Mouse (Mus musculus): ENCODE data around the gene Adarb1. TPM values are rescaled to one million over a fixed set of nuclear protein-coding genes. Genes with fewer than 3 reads are reported as not detected.

Gene Adarb1
- total RNA-seq, 2 experiments from 2014 or later, result 16.9 to 22.0 TPM

- DNase-seq, result no peak
- intact Hi-C loops (cut with DNase I), result no loop called here
Measured at GRCm38 (mm10) chr10:77244777-77245176, 173.3 kb downstream of the Adarb1 start.

GRCm38 (mm10) chr10:77243572-77244161 is 174.4 kb downstream of the Adarb1 start:
- intact Hi-C loops (cut with DNase I), result no loop called here
- DNase-seq, result no peak

- intact Hi-C loops (cut with DNase I), result no loop called here
- no peak for DNase-seq
Measured at GRCm38 (mm10) chr10:77242871-77243270, 175.2 kb downstream of the Adarb1 start.

- DNase-seq, result no peak
- intact Hi-C loops (cut with DNase I), result no loop called here
Measured at GRCm38 (mm10) chr10:77242396-77242795, 175.7 kb downstream of the Adarb1 start.

- intact Hi-C loops (cut with DNase I), result no loop called here
- DNase-seq, result no peak
Measured at GRCm38 (mm10) chr10:77240764-77241163, 177.3 kb downstream of the Adarb1 start.

Other genes starting within 250 kb of the Adarb1 start
- 10 to 100 TPM; 39.2 to 40.7 TPM for gene Pofut2, start 159.1 kb downstream of the Adarb1 start, total RNA-seq (2021)
- 10 to 100 TPM in 1 of 2 experiments, 1 to 10 TPM in 1; 9.8 to 10.5 TPM for gene Fam207a, start 97.5 kb upstream of the Adarb1 start, total RNA-seq (2021)
- 1 to 10 TPM; 7.1 to 9.2 TPM for gene Itgb2, start 112.0 kb upstream of the Adarb1 start, total RNA-seq (2021)
- gene Pttg1ip, start 163.4 kb upstream of the Adarb1 start, total RNA-seq (2021), result 100 to 1,000 TPM; 137 to 138 TPM
- gene Sumo3, start 187.8 kb upstream of the Adarb1 start, total RNA-seq (2021), result 10 to 100 TPM; 52.9 to 58.9 TPM
- gene Gm49325, start 187.9 kb upstream of the Adarb1 start, total RNA-seq (2021), result 10 to 100 TPM; 10.6 to 17.6 TPM
- 10 to 100 TPM; 65.2 to 73.4 TPM for gene Ube2g2, start 204.0 kb upstream of the Adarb1 start, total RNA-seq (2021)

Data from heart, postnatal 36 days (tissue).